Mouse (Mus musculus) stomach, embryonic 14.5 days (tissue): ENCODE results near the gene Irf8. TPM values are rescaled to one million over a fixed set of nuclear protein-coding genes. Genes with fewer than 3 reads are reported as not detected.

Experiments used
- ATAC-seq: fragments of 200-750 bp; cut with Nextera tagmentation; 2 replicates; pipeline ENCODE4 v1.8.0; 2017; ENCODE audit warnings: low read depth, moderate TSS enrichment; ENCODE audit not compliant: insufficient number of reproducible peaks, insufficient read depth, low FRiP score
- H3K27ac ChIP-seq: fragments of 300-500 bp; sonication (generic); 2 replicates; pipeline ENCODE4 v1.5.1; 2014; ENCODE audit warnings: mild to moderate bottlenecking, low read length, moderate library complexity, mixed read lengths
- H3K27me3 ChIP-seq: fragments of 300-500 bp; sonication (generic); 2 replicates; pipeline ENCODE4 v1.6.1; 2014; ENCODE audit warnings: low read length, control low read depth, mixed read lengths; ENCODE audit not compliant: control insufficient read depth, insufficient read depth
- H3K36me3 ChIP-seq: fragments of 300-500 bp; sonication (generic); 2 replicates; pipeline ENCODE4 v1.6.1; 2014; ENCODE audit warnings: mild to moderate bottlenecking, control low read depth, low read length, moderate library complexity, mixed read lengths; ENCODE audit not compliant: control insufficient read depth, insufficient read depth
- H3K4me1 ChIP-seq: fragments of 300-500 bp; sonication (generic); 2 replicates; pipeline ENCODE4 v1.6.1; 2014; ENCODE audit warnings: low read length, control low read depth, mixed read lengths; ENCODE audit not compliant: control insufficient read depth, insufficient read depth
- H3K4me2 ChIP-seq: fragments of 300-500 bp; sonication (generic); replicated peaks from 2 replicates; pipeline ENCODE4 v1.6.1; 2014; ENCODE audit warnings: low read depth, low read length, control low read depth
- H3K4me3 ChIP-seq: fragments of 300-500 bp; sonication (generic); 2 replicates; pipeline ENCODE4 v1.5.1; 2014; ENCODE audit warnings: low read depth, low read length, control low read depth
- H3K9ac ChIP-seq: fragments of 300-500 bp; sonication (generic); replicated peaks from 2 replicates; pipeline ENCODE4 v1.6.1; 2014; ENCODE audit warnings: low read depth, mild to moderate bottlenecking, control low read depth, low read length, moderate library complexity, mixed read lengths
- H3K9me3 ChIP-seq: fragments of 300-500 bp; sonication (generic); 2 replicates; pipeline ENCODE4 v1.6.1; 2016; ENCODE audit warnings: low read depth, low read length, control low read depth; ENCODE audit not compliant: control insufficient read depth
- WGBS: fragments of 180-500 bp; shearing (Covaris S2); extraction: QIAGEN DNeasy Blood & Tissue Kit; methylation state at CpG from one replicate; pipeline ENCODE4 v1.1.7; 2014; 5-methylcytosine and 5-hydroxymethylcytosine counted together
- polyA plus RNA-seq: library from polyadenylated mRNA; unstranded; fragments of >200 nt; fragmentation: Nextera tagmentation; extraction: Ambion mirVana; gene quantifications from 2 replicates; pipeline ENCODE4 v1.2.1, GENCODE M21; 2014

The Irf8 gene
- polyA plus RNA-seq, 1 experiment from 2014 or later = 12.7 TPM

DNA sequence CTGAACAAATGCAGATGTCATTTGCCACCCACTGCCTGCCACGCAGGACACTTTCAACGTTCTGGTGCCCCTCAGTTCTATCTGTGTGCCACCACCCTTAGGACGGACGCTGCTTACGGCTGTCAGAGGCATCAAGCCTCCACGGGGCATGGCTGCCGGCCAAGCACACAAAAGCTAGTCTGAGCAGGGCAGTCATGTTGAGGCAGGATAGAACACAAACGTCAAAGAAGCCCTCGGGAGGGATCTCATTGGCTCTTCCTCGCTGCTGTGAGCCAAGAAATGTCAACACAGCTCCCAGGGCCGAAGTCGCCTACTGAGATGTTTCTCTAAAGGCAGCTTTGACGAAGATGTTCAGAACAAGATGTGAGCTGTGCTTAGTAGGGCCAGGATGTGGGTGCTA is 41.6 kb downstream of the Irf8 start:
- Histone ChIP-seq H3K4me1 (no peaks in the 10 kb centered on the region), H3K9ac (no peak overlapping the region), H3K36me3 (no peaks in the 10 kb centered on the region), H3K9me3 (no peaks in the 10 kb centered on the region), H3K27ac (no peak overlapping the region), H3K4me2 (no peak overlapping the region), H3K4me3 (no peak overlapping the region), H3K27me3 (0 out of 2 replicates have a peak, but pooled peaks cover 3% of the 10 kb centered on the region)
- ATAC-seq = no peak
- WGBS = 53% methylated on average over 13 of the region's 13 CpGs

DNA sequence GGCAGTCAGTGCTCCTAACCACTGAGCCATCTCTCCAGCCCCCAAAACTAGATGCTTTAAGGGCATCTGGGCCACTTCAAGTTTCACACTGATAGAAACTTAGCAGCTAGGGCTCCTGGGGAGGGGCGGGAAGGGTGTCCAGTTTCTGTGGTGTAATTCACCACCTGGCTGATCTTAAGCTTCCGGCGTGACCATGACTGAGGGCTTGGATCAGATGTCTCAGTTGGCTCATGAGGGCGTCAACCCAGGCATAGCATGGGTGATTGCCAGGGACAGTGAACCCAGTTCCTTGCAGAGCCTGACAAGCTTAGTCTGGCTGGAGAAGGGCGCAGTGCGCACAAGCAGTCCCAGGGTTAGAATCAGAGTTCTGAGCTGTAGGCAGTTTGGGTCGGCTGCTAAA is 42.9 kb downstream of the Irf8 start:
- Histone ChIP-seq H3K36me3 (no peaks in the 10 kb centered on the region), H3K4me3 (no peak overlapping the region), H3K4me2 (no peak overlapping the region), H3K27ac (no peak overlapping the region), H3K4me1 (no peaks in the 10 kb centered on the region), H3K9me3 (no peaks in the 10 kb centered on the region), H3K9ac (no peak overlapping the region), H3K27me3 (0 out of 2 replicates have a peak, but pooled peaks cover 3% of the 10 kb centered on the region)
- no peak for ATAC-seq
- WGBS = 96% methylated on average over 7 of the region's 7 CpGs

- Histone ChIP-seq H3K27me3 (no peaks in the 10 kb centered on the region), H3K4me1 (no peaks in the 10 kb centered on the region)
- 89% methylated on average over 4 of the region's 4 CpGs for WGBS
Measured at GRCm38 (mm10) chr8:120783781-120784180, 47.6 kb downstream of the Irf8 start.

DNA sequence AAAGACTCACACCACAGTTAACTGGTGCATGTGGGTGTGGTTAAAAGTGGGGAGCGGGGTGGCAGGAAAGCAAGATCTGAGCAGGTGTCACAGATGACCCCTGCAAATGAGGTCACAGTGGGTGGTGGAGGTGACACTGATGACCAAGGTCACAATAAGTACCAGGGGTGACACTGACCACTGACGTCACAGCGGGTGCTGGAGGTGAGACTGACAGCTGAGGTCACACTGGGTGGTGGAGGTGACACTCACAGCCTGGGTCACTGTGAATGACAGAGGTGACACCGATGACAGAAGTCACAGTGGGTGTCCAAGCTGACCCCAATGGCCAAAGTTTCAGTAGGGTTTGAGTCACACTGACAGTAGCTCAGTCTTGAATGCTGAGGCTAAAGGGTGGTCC is 50.6 kb downstream of the Irf8 start:
- no peaks in the 10 kb centered on the region for H3K36me3 ChIP-seq
- H3K9ac ChIP-seq = no peak overlapping the region
- H3K4me1 ChIP-seq = no peaks in the 10 kb centered on the region
- WGBS = 61% methylated on average over 4 of the region's 4 CpGs
- H3K27me3 ChIP-seq = no peaks in the 10 kb centered on the region
- no peak for ATAC-seq
- no peak overlapping the region for H3K4me2 ChIP-seq
- H3K27ac ChIP-seq = no peak overlapping the region
- no peaks in the 10 kb centered on the region for H3K9me3 ChIP-seq
- H3K4me3 ChIP-seq = no peak overlapping the region

More at GRCm38 (mm10) chr8:120783781-120784180, 47.6 kb downstream of the Irf8 start:
- ATAC-seq = no peak
- Histone ChIP-seq H3K4me3 (no peak overlapping the region), H3K9ac (no peak overlapping the region), H3K4me2 (no peak overlapping the region), H3K9me3 (no peaks in the 10 kb centered on the region), H3K27ac (no peak overlapping the region), H3K36me3 (no peaks in the 10 kb centered on the region)

DNA sequence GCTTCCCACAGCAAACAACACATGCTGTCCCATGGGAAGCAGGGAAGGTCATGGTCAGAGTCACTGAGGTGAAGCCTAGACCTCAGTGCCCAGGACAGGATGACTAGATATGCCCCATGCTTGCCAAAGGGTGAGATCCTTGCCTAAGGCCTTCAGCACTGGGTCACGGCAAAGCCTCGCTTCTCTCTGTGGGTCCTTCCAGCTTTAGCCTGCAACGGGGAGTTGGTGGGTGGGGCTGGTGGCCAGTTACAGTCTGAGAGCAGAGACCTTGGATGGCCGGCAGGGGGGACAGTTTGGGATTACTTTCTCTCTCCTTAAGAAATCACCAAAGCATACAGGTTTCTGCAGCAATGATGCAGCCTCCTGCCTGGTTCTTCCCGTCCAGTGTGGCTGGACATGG is 51.5 kb downstream of the Irf8 start:
- Histone ChIP-seq H3K4me3 (no peak overlapping the region), H3K27me3 (no peaks in the 10 kb centered on the region), H3K9me3 (no peaks in the 10 kb centered on the region), H3K27ac (no peak overlapping the region), H3K9ac (no peak overlapping the region), H3K4me2 (no peak overlapping the region), H3K36me3 (no peaks in the 10 kb centered on the region), H3K4me1 (no peaks in the 10 kb centered on the region)
- ATAC-seq = no peak
- 32% methylated on average over 5 of the region's 5 CpGs for WGBS

GRCm38 (mm10) chr8:120792710-120793109 is 56.6 kb downstream of the Irf8 start:
- H3K9me3 ChIP-seq = no peaks in the 10 kb centered on the region
- no peak overlapping the region for H3K4me2 ChIP-seq
- H3K4me3 ChIP-seq = no peak overlapping the region
- no peaks in the 10 kb centered on the region for H3K36me3 ChIP-seq
- no peak overlapping the region for H3K27ac ChIP-seq
- H3K9ac ChIP-seq = no peak overlapping the region
- WGBS = 89% methylated on average over 15 of the region's 15 CpGs
- no peaks in the 10 kb centered on the region for H3K27me3 ChIP-seq
- no peak for ATAC-seq
- no peaks in the 10 kb centered on the region for H3K4me1 ChIP-seq

- no peak overlapping the region for H3K4me2 ChIP-seq
- 42% methylated on average over 9 of the region's 9 CpGs for WGBS
Measured at GRCm38 (mm10) chr8:120795944-120796635, 59.9 kb downstream of the Irf8 start.

DNA sequence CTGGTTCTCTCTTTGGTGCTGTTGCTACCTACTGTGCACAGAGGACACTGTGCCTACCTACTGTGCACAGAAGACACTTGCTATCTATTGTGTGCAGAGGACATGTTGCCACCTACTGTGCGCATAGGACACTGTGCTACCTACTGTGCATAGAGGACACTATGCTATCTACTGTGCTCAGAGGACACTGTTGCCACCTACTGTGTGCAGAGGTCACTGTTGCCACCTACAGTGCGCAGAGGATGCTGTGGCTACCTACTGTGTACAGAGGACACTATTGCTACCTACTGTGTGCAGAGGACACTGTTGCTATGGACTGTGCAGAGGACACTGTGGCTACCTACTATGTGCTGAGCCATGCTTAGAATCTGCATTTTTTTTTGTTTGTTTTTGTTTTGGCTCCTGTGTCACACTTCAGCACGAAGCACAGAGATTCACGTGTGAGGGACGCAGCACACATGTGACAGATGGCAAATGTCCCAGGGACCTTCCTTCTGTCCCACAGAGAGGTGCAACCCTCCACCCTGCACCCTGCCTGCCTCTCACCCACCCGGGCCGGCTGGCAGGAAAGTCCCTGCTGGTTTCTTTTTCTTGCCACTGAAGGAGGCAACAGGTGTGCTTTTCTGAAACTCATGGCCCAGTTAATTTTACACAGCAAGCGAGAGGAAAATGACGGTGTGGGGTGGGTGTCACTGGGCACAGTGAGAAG is 61.0 kb downstream of the Irf8 start:
- Histone ChIP-seq H3K9me3 (no peaks in the 10 kb centered on the region), H3K36me3 (no peaks in the 10 kb centered on the region), H3K4me1 (no peaks in the 10 kb centered on the region), H3K4me2 (no peak overlapping the region), H3K27me3 (no peaks in the 10 kb centered on the region), H3K4me3 (no peak overlapping the region), H3K9ac (no peak overlapping the region), H3K27ac (no peak overlapping the region)
- WGBS = 81% methylated on average over 9 of the region's 9 CpGs
- ATAC-seq = no peak

More at GRCm38 (mm10) chr8:120795944-120796635, 59.9 kb downstream of the Irf8 start:
- H3K27me3 ChIP-seq = no peaks in the 10 kb centered on the region
- no peak overlapping the region for H3K27ac ChIP-seq
- no peaks in the 10 kb centered on the region for H3K9me3 ChIP-seq
- peak; percentile 55; the same call in 1 of the 2 replicates for ATAC-seq
- no peak overlapping the region for H3K9ac ChIP-seq
- no peak overlapping the region for H3K4me3 ChIP-seq
- no peaks in the 10 kb centered on the region for H3K4me1 ChIP-seq
- no peaks in the 10 kb centered on the region for H3K36me3 ChIP-seq
